Mouse (Mus musculus): ENCODE measurements around the gene Ccser2. TPM values are rescaled to one million over a fixed set of nuclear protein-coding genes. Genes with fewer than 3 reads are reported as not detected.

The Ccser2 gene
- polyA plus RNA-seq, 1 experiment from 2014 or later: 59.8 TPM

DNA sequence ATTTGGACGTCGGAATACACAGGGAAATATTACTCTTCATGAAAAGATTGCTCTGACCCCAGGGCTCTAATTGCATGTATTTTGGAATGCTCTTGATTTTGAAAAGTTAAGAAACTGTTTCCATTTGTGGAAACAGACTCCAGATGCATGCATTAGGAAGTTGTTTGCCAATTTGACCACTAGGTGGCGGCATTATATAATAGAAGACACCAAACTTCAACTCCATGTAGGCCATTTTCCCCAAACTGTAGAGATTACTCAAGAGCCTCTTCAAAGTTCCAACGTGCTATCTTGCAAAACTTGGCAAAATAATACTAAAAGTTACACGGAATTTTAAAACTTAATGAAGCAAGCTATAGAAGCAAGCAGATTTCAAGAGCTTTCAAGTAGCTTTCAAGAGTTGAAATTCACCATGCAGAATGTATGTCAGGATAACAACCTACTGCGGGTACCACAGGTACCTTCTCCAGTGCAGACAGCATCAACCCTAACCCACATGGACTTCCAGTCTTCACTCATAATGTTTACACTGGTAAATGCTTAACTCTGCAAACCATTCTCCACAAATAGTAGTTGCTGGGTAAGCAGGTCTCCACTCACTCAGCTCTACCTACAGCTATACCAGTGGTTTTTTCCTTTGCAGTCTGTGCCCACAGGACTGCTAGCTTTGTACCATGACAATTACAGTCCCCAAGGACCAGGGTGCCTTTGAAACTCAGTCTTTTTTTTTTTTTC, 101.4 kb downstream of the Ccser2 start:
- H3K9ac ChIP-seq: no peak overlapping the region
- no peaks in the 10 kb centered on the region for H3K27me3 ChIP-seq
- H3K4me2 ChIP-seq: no peak overlapping the region
- H3K36me3 ChIP-seq: no peaks in the 10 kb centered on the region
- 16% methylated on average over 6 of the region's 6 CpGs for WGBS
- H3K4me3 ChIP-seq: no peak overlapping the region
- no peaks in the 10 kb centered on the region; the same call in 1 of the 2 replicates for H3K4me1 ChIP-seq (replicated peaks)
- H3K9me3 ChIP-seq (replicated peaks): no peaks in the 10 kb centered on the region
- ATAC-seq (replicated peaks; ENCODE audit: insufficient number of reproducible peaks, insufficient read depth, low FRiP score, low read depth): no peak
- no peak overlapping the region for H3K27ac ChIP-seq

DNA sequence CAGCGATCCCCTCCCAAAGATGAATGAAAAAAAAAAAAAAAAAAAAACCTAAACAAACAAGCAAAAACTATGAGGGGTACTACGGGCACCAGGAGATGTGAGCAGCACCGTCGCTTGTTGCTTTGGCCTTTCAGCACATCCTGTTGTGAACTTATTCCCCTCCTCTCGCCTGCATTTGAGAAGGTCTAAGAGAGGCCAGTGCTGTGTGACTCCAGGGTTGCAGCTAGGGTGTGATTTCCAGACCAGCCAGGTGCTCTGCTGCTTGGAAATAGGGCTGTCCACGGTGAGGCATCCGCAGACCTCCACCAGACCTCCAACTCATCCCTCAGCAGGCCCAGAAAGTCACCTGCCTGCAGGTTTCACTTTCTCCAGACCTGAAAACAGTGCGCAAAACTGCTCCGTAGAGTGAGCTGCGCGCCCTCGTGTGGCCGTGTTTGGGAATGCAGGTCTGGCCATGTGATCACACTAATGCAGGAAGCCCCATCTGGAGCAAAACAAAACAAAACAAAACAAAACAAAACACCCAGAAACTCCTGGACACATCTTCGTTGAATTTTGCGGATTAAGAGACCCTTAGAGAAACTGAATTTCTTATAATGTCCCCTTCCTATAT, 104.6 kb downstream of the Ccser2 start:
- Histone ChIP-seq H3K4me1 (replicated peaks) (no peaks in the 10 kb centered on the region; the same call in 1 of the 2 replicates), H3K36me3 (no peaks in the 10 kb centered on the region), H3K27ac (no peak overlapping the region), H3K4me3 (peak overlapping the region; percentile 47), H3K27me3 (no peaks in the 10 kb centered on the region), H3K9me3 (replicated peaks) (no peaks in the 10 kb centered on the region), H3K4me2 (peak overlapping the region; percentile 72), H3K9ac (peak overlapping the region; percentile 41; the same call in 1 of the 2 replicates)
- ATAC-seq (replicated peaks; ENCODE audit: insufficient number of reproducible peaks, insufficient read depth, low FRiP score, low read depth): no peak
- 19% methylated on average over 15 of the region's 15 CpGs for WGBS

DNA sequence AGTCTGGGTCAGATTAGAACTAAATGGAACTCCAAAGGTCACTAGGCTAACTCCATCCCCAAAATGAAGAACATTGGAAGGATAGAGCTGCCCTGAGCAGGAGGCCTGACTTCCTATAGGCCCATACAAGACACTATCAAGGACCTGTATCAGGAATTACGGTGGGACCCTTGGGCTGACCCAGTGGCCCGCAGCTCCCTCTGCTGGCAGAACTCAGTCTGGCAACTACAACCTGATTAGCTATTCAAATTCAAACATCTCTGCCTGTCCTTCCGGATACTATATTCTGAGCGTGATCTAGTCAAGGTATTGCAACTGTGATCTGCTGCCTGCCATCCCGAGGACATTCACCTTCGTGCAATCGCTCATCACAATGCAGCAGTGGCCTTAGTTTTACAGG, 106.2 kb downstream of the Ccser2 start:
- no peak for ATAC-seq (replicated peaks; ENCODE audit: insufficient number of reproducible peaks, insufficient read depth, low FRiP score, low read depth)
- H3K27me3 ChIP-seq: no peaks in the 10 kb centered on the region
- H3K4me2 ChIP-seq: no peak overlapping the region
- no peaks in the 10 kb centered on the region for H3K9me3 ChIP-seq (replicated peaks)
- no peak overlapping the region for H3K27ac ChIP-seq
- no peak overlapping the region for H3K4me3 ChIP-seq
- no peak overlapping the region for H3K9ac ChIP-seq
- WGBS: 17% methylated on average over 7 of the region's 7 CpGs
- no peaks in the 10 kb centered on the region; the same call in 1 of the 2 replicates for H3K4me1 ChIP-seq (replicated peaks)
- H3K36me3 ChIP-seq: no peaks in the 10 kb centered on the region

DNA sequence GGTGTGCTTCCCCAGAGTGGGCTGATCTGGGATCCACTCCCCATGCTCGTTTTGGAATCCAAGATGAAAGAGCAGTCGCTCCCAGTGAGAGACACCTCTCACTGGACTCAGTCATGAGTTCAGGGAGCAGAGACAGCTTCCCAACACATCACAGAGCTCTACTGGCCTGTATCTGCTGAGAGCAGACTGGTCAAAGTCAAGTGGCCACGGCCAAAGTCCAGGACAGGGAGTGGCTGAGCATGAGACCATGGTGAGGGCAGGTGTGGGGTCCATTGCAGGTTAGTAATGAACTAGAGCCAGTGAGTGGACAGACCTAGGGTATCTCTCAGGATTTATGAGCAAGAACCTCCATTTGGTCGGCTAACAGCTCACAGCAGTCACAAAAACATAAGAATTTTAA, 109.6 kb downstream of the Ccser2 start:
- H3K27me3 ChIP-seq: no peaks in the 10 kb centered on the region
- H3K4me3 ChIP-seq: no peak overlapping the region
- H3K4me1 ChIP-seq (replicated peaks): no peaks in the 10 kb centered on the region; the same call in 1 of the 2 replicates
- no peaks in the 10 kb centered on the region for H3K36me3 ChIP-seq
- H3K27ac ChIP-seq: no peak overlapping the region
- no peak overlapping the region for H3K9ac ChIP-seq
- H3K4me2 ChIP-seq: no peak overlapping the region
- no peak for ATAC-seq (replicated peaks; ENCODE audit: insufficient number of reproducible peaks, insufficient read depth, low FRiP score, low read depth)
- WGBS: 59% methylated on average over 4 of the region's 4 CpGs
- no peaks in the 10 kb centered on the region for H3K9me3 ChIP-seq (replicated peaks)

DNA sequence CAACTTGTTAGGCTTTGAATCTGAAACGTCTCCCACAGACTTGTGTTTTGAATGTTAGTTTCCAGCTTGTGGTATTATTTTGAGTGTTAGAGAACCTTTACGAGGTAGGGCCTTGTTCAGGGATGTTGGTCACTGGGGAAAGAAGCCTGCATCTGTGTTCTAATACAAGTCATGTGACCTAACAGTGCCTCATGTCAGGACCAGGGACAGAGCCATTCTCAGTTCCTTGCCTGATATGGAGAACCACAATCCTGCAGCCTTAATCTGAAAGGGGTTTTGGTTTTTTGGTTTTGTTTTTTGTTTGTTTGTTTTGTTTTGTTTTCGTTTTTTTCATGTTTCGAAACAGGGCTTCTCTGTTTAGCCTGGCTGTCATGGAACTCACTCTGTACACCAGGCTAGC, 115.6 kb downstream of the Ccser2 start:
- Histone ChIP-seq H3K36me3 (no peaks in the 10 kb centered on the region), H3K4me1 (replicated peaks) (no peaks in the 10 kb centered on the region), H3K9me3 (replicated peaks) (no peaks in the 10 kb centered on the region), H3K4me2 (no peak overlapping the region), H3K27ac (no peak overlapping the region), H3K9ac (no peak overlapping the region), H3K4me3 (no peak overlapping the region), H3K27me3 (no peaks in the 10 kb centered on the region)
- 53% methylated on average over 4 of the region's 4 CpGs for WGBS
- no peak for ATAC-seq (replicated peaks; ENCODE audit: insufficient number of reproducible peaks, insufficient read depth, low FRiP score, low read depth)

DNA sequence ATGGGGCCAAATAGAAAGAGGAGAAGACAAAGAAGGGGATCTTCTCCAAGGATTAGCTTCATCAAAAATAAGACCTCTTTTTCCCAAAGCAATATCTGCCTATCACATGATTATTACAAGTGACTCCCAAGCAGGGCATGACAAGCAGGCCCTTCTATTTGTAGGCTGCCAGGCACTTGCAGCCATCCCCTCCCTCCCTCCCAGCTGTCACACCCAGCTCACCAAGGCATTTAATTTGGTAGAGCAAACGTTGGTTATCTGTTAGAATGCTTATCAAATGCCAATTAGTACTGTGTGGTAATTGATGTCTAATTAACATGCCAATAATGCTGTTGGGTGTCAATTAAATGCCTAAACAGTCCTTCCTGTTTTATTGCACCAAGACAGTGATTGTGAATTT, 119.7 kb downstream of the Ccser2 start:
- H3K36me3 ChIP-seq: no peaks in the 10 kb centered on the region
- WGBS: 7% methylated on average over 1 of the region's 1 CpGs
- no peak for ATAC-seq (replicated peaks; ENCODE audit: insufficient number of reproducible peaks, insufficient read depth, low FRiP score, low read depth)
- no peak overlapping the region for H3K9ac ChIP-seq
- no peaks in the 10 kb centered on the region for H3K4me1 ChIP-seq (replicated peaks)
- no peaks in the 10 kb centered on the region for H3K9me3 ChIP-seq (replicated peaks)
- H3K4me3 ChIP-seq: no peak overlapping the region
- H3K27ac ChIP-seq: no peak overlapping the region
- no peak overlapping the region for H3K4me2 ChIP-seq
- no peaks in the 10 kb centered on the region for H3K27me3 ChIP-seq

Other genes starting within 250 kb of the Ccser2 start
- not detected in 2 replicates for gene Rgr, start 80.2 kb upstream of the Ccser2 start, polyA plus RNA-seq (2015; fragmentation: Nextera tagmentation; extraction: Ambion mirVana)
- gene Lrit1, start 86.1 kb upstream of the Ccser2 start, polyA plus RNA-seq (2015; fragmentation: Nextera tagmentation; extraction: Ambion mirVana): not detected in 2 replicates
- not detected in 2 replicates for gene Lrit2, start 99.2 kb upstream of the Ccser2 start, polyA plus RNA-seq (2015; fragmentation: Nextera tagmentation; extraction: Ambion mirVana)
- gene Cdhr1, start 129.6 kb upstream of the Ccser2 start, polyA plus RNA-seq (2015; fragmentation: Nextera tagmentation; extraction: Ambion mirVana): 0.10 and 0.52 TPM in 2 replicates
- gene 2610528A11Rik, start 145.2 kb upstream of the Ccser2 start, polyA plus RNA-seq (2015; fragmentation: Nextera tagmentation; extraction: Ambion mirVana): 1.1 and 2.4 TPM in 2 replicates
- gene Ghitm, start 166.5 kb upstream of the Ccser2 start, polyA plus RNA-seq (2015; fragmentation: Nextera tagmentation; extraction: Ambion mirVana): 344 and 387 TPM in 2 replicates